Mouse (Mus musculus): ENCODE data around the gene Baiap2l2. TPM values are rescaled to one million over a fixed set of nuclear protein-coding genes. Genes with fewer than 3 reads are reported as not detected.

Gene Baiap2l2
- 9.3 and 11.9 TPM in 2 replicates for polyA plus RNA-seq (2016; fragmentation: Nextera tagmentation; extraction: Ambion mirVana)

DNA sequence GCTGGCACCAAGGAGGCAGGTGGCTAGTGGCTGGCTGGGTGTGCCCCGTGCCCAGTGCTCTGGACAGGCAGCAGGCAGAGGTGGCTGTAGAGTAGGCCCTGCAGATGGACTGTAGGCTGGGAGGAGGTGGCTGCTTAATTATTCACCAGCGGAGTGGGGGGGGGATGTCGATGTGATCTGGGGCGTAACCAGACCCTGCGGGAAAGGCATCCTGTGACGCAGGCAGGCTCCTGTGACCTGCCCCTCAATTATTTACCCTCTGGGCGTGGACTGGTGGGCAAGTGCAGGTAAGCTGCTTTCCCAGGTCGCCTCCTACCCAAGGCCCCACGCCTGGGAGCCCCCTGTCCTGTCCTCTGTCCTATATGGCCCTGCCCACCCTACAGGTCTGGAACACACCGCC, at the start of gene Baiap2l2:
Baiap2l2 (minus strand) TSS at position 139 of the 400 bp plus-strand sequence.
- no peak within 1 kb of the TSS for H3K27ac ChIP-seq (ENCODE audit: poor library complexity, severe bottlenecking)
- H3K9me3 ChIP-seq (replicated peaks), result no peaks in the 10 kb centered on the region
- no peak for ATAC-seq (ENCODE audit: insufficient number of reproducible peaks, low FRiP score)
- H3K4me3 ChIP-seq, result no peak within 1 kb of the TSS
- H3K4me2 ChIP-seq, result no peak within 1 kb of the TSS
- H3K27me3 ChIP-seq (replicated peaks), result 0 out of 2 replicates have a peak, but pooled peaks cover 5% of the 10 kb centered on the region
- H3K9ac ChIP-seq, result no peak within 1 kb of the TSS
- WGBS, result 78% methylated on average over 10 of the region's 10 CpGs
- peaks cover 9% of the 10 kb centered on the region; the same call in 1 of the 2 replicates for H3K4me1 ChIP-seq (replicated peaks)
- peaks cover 23% of the 10 kb centered on the region for H3K36me3 ChIP-seq

DNA sequence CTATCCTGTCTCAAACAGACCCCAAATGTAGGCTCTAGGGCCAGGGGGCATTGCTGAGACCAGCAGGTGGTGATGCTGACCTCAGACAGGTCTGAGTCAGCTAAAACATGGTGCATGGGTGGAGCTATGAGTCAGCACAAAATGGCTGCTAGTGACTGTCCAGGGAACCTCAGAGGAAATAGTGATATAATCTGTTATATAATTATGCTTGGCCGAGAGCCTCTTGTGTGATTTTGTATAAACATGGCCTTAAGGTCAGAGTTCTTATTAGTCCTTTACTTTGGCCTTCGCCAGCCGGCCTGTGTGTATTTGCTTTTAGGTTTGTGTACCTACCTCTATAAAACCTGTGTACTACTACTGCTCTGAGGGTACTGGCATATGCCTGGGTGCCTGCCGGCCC, 48.1 kb upstream of the Baiap2l2 start:
- no peak overlapping the region for H3K27ac ChIP-seq (ENCODE audit: poor library complexity, severe bottlenecking)
- no peak overlapping the region for H3K4me3 ChIP-seq
- H3K36me3 ChIP-seq, result no peaks in the 10 kb centered on the region
- H3K9me3 ChIP-seq (replicated peaks), result no peaks in the 10 kb centered on the region
- no peak overlapping the region for H3K9ac ChIP-seq
- ATAC-seq (ENCODE audit: insufficient number of reproducible peaks, low FRiP score), result peak; percentile 87
- H3K4me1 ChIP-seq (replicated peaks), result no peaks in the 10 kb centered on the region
- no peak overlapping the region for H3K4me2 ChIP-seq
- no peaks in the 10 kb centered on the region for H3K27me3 ChIP-seq (replicated peaks)
- 77% methylated on average over 4 of the region's 4 CpGs for WGBS

DNA sequence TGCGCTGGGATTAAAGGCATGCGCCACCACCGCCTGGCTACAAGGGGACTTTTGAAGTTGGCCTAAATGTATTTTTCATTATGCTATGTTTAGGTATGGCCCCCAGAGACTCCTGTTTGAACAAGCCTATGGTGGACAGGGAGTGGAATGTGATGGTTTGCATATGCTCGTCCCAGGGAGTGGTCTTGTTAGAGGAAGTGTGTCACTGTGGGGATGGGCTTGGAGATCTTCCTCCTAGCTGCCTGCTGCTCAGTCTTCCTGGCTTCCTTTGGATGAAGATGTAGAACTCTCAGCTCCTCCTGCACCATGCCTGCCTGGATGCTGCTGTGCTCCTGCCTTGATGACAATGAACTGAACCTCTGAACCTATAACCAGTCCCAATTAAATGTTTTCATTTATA, 45.2 kb upstream of the Baiap2l2 start:
- H3K36me3 ChIP-seq, result no peaks in the 10 kb centered on the region
- H3K4me1 ChIP-seq (replicated peaks), result peaks cover 20% of the 10 kb centered on the region
- no peak overlapping the region for H3K4me2 ChIP-seq
- H3K9ac ChIP-seq, result no peak overlapping the region
- no peaks in the 10 kb centered on the region for H3K27me3 ChIP-seq (replicated peaks)
- no peak for ATAC-seq (ENCODE audit: insufficient number of reproducible peaks, low FRiP score)
- H3K9me3 ChIP-seq (replicated peaks), result no peaks in the 10 kb centered on the region
- no peak overlapping the region for H3K4me3 ChIP-seq
- WGBS, result 69% methylated on average over 4 of the region's 4 CpGs
- no peak overlapping the region for H3K27ac ChIP-seq (ENCODE audit: poor library complexity, severe bottlenecking)

DNA sequence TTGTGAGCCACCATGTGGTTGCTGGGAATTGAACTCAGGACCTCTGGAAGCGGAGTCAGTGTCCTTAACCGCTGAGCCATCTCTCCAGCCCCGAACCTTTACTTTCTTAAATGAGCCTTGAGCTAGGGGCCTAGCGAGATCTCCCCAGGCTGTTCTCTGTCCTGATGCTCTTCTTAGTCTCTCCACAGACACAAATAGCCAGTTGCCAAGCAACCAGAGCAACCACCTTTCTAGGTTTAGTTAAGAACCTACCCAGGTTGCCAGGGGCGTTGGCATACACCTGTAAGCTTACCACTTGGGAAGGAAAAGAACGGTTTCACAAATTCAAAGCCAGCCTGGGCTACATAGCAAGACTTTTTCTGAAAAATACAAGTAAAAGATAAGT, 44.6 kb upstream of the Baiap2l2 start:
- Histone ChIP-seq H3K27me3 (replicated peaks) (no peaks in the 10 kb centered on the region), H3K4me3 (no peak overlapping the region), H3K9me3 (replicated peaks) (no peaks in the 10 kb centered on the region), H3K27ac (ENCODE audit: poor library complexity, severe bottlenecking) (no peak overlapping the region), H3K4me1 (replicated peaks) (peaks cover 26% of the 10 kb centered on the region), H3K9ac (no peak overlapping the region), H3K4me2 (no peak overlapping the region), H3K36me3 (no peaks in the 10 kb centered on the region)
- no peak for ATAC-seq (ENCODE audit: insufficient number of reproducible peaks, low FRiP score)
- WGBS, result 90% methylated on average over 6 of the region's 6 CpGs

DNA sequence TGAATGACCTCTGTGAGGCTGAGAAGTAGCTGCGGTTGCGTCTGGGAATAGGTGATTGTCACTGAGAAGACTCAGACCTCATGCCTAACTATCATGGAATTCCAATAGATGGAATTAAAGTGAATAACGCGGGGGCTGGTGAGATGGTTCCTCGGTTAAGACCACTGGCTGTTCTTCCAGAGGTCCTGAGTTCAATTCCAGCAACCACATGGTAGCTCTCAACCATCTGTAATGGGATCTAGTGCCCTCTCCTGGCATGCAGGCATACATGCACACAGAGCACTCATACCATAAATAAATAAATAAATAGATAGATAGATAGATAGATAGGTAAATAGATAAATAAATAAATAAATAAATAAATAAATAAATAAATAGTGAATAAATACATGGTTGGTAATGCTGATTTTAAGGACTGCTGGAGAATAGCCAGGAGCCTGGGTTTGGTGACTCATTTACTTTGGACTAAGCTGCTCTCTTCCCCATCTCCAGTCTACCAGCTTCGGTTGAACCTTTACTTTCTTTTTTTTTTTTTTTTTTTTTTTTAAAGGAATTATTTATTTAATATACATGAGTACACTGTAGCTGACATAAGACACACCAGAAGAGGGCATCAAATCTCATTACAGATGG, 44.1 kb upstream of the Baiap2l2 start:
- no peak for ATAC-seq (ENCODE audit: insufficient number of reproducible peaks, low FRiP score)
- whole genome bisulfite sequencing, result 93% methylated on average over 6 of the region's 6 CpGs
- H3K9me3 ChIP-seq (replicated peaks), result no peaks in the 10 kb centered on the region

DNA sequence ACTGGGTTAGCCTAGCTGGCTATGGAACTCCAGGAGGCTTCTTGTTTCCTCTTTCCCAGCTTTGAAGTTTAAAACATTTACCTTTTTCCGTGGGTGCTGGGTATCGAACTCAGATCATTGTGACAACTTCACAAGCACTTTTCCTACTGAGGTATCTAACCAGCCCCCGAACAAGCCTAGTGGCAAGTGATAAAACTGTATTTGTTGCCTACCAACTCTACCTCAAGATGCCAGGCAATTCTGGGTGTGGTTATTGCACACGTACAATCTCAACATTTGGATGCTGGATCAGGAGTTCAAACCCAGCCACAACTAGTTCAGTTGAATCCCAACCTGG, 43.6 kb upstream of the Baiap2l2 start:
- Histone ChIP-seq H3K4me3 (no peak overlapping the region), H3K4me2 (no peak overlapping the region)

More for the DNA sequence above, 44.1 kb upstream of the Baiap2l2 start:
- Histone ChIP-seq H3K4me1 (replicated peaks) (peaks cover 31% of the 10 kb centered on the region), H3K4me2 (no peak overlapping the region), H3K27ac (ENCODE audit: poor library complexity, severe bottlenecking) (no peak overlapping the region), H3K9ac (no peak overlapping the region), H3K36me3 (no peaks in the 10 kb centered on the region), H3K4me3 (no peak overlapping the region), H3K27me3 (replicated peaks) (no peaks in the 10 kb centered on the region)

DNA sequence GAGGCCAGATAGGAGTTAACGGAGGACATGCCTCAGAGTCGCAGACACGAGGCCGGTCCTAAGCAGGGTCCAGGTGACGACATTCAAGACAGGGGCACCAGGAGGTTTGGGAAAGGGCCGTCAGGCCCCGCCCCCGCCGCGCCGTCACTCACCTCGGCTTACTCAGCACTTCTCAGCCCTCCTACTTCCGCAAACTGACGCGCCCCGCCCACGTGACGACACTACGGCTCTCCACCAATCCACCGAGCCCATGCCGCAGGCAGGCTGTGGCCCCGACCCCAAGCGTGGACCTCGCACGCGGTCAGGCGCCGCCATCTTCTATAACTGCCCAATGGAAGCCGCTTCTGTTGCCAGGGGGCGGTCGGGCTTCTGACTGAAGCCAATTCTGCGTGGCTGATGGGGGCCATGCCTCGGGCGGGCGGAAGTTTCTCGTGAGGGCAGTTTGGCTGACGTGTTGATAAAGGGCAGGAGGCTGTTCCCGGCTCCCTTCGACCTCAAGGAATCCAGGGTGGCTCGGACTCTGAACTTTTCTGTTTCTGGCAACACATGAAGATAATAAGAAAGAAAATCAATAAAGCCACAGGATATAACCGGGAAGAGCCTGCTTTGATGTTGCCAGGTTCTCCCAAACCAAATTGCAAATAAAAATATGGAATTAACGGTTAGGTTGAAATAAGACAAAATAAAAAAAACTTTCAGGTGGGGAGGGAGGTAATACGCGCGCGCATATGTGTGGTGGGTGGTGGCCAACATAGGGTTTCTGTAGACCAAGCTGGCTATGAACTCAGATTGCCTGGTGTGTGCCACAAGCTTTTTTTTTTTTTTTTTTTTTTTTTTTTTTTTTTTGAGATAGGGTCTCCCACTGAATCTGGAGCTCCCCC, 43.0 kb upstream of the Baiap2l2 start, which contains the start of gene Pla2g6:
Pla2g6 (minus strand) TSS at position 333 of the 881 bp plus-strand sequence.
- 2% methylated on average over 46 of the region's 46 CpGs for WGBS
- Histone ChIP-seq H3K4me3 (peak within 1 kb of the TSS; percentile 61), H3K27ac (ENCODE audit: poor library complexity, severe bottlenecking) (peak within 1 kb of the TSS; percentile 88), H3K27me3 (replicated peaks) (no peaks in the 10 kb centered on the region), H3K9ac (peak within 1 kb of the TSS; percentile 80), H3K4me1 (replicated peaks) (peaks cover 43% of the 10 kb centered on the region), H3K4me2 (peak within 1 kb of the TSS; percentile 85), H3K9me3 (replicated peaks) (no peaks in the 10 kb centered on the region), H3K36me3 (no peaks in the 10 kb centered on the region)
- ATAC-seq (ENCODE audit: insufficient number of reproducible peaks, low FRiP score), result peak; percentile 97

More for the DNA sequence above, 43.6 kb upstream of the Baiap2l2 start:
- Histone ChIP-seq H3K9me3 (replicated peaks) (no peaks in the 10 kb centered on the region), H3K4me1 (replicated peaks) (peaks cover 36% of the 10 kb centered on the region), H3K27me3 (replicated peaks) (no peaks in the 10 kb centered on the region), H3K36me3 (no peaks in the 10 kb centered on the region), H3K9ac (no peak overlapping the region), H3K27ac (ENCODE audit: poor library complexity, severe bottlenecking) (no peak overlapping the region)
- 81% methylated on average over 4 of the region's 4 CpGs for WGBS
- ATAC-seq (ENCODE audit: insufficient number of reproducible peaks, low FRiP score), result no peak

DNA sequence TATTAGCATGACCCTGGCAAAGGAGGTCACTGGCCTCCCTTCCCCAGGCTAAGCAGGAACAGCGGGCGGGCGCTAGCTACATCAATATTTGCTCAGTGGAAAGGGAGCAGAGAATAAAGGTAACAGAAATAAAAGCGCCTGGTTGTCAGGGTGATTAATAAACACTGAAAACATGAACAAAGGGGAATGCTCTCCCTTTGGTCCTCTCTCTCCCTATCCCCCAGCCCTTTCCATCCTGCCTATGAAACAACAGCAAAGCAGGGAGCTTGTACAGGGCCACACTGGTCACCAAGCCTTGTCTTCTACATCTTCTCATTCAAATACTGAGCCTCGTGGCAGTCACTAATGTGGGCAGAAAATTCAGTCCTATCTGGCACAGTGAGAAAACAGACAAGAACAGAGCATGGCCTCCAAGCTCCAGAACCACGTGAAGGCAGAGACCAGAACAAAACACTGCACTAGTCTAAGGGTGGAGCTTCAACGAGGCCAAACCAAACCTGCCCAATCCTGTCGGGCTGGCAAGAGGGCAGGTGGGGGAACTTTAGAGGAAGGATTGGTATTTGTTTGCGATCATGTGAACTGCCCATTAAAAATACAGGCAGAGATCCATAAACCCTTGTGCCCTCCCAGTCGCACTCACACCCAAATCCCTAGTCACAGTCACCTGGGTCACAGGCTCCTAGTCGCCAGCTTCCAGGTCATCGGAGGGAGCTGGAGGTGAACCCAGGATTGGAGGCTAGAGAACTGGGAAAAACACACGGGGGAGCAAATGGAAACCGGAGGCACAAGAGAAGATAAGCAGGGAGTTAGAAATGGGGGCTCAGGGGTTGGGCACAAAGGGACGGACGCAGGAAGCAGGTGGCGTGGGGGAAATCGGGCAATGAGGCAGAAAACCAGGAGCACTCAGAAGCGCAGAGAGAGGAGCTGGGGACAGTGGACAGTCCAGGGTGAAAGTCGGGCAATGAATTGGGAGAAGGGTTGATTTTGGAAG, 41.9 kb upstream of the Baiap2l2 start:
- H3K9ac ChIP-seq, result peak overlapping the region; percentile 80
- ATAC-seq (ENCODE audit: insufficient number of reproducible peaks, low FRiP score), result no peak

DNA sequence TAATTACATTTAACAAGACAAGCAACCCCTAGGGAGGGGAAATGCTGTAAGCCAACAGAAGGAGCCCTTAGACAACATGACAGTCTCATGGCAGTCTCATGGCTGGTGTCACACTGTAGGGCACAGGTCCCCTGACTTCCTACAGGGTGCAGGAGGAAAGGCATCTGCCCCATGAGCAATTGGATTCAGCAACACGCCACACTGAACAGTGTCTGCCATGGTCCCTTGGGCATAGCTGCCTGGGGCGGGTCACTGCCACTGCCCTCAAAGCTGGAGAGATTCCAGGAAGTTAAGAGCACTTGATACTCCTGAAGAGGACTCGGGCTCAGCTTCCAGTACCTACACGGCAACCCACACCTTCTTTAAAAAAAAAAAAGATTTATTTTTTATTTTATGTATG, 40.9 kb upstream of the Baiap2l2 start:
- Histone ChIP-seq H3K4me1 (replicated peaks) (peaks cover 59% of the 10 kb centered on the region), H3K9me3 (replicated peaks) (no peaks in the 10 kb centered on the region), H3K4me2 (no peak overlapping the region), H3K9ac (no peak overlapping the region), H3K27ac (ENCODE audit: poor library complexity, severe bottlenecking) (no peak overlapping the region), H3K36me3 (no peaks in the 10 kb centered on the region), H3K4me3 (no peak overlapping the region), H3K27me3 (replicated peaks) (no peaks in the 10 kb centered on the region)
- no peak for ATAC-seq (ENCODE audit: insufficient number of reproducible peaks, low FRiP score)
- WGBS, result 60% methylated on average over 4 of the region's 4 CpGs

More for the DNA sequence above, 41.9 kb upstream of the Baiap2l2 start:
- H3K9me3 ChIP-seq (replicated peaks), result no peaks in the 10 kb centered on the region
- H3K36me3 ChIP-seq, result no peaks in the 10 kb centered on the region
- H3K4me3 ChIP-seq, result peak overlapping the region; percentile 61
- peaks cover 51% of the 10 kb centered on the region for H3K4me1 ChIP-seq (replicated peaks)
- 20% methylated on average over 20 of the region's 20 CpGs for WGBS
- H3K27ac ChIP-seq (ENCODE audit: poor library complexity, severe bottlenecking), result peak overlapping the region; percentile 88
- no peaks in the 10 kb centered on the region for H3K27me3 ChIP-seq (replicated peaks)
- H3K4me2 ChIP-seq, result peak overlapping the region; percentile 85

DNA sequence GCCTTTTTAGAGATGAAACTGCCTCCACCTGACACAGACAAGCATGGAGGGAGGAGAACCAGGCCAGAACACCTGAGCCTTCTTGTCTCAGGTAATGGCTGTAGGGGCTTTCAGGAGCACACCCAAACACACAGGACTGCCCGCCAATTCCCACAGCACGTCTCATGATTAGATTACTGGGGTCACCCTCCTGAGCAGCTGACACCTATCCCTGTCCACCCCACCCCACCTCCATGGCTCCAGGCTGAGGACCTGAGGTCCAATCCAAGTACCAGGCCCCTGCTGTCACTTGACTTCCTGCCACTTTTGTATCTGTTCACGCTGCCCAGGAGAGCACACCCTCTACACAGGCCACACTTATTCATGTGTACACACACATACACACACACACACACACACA, 40.4 kb upstream of the Baiap2l2 start:
- Histone ChIP-seq H3K9me3 (replicated peaks) (no peaks in the 10 kb centered on the region), H3K4me3 (no peak overlapping the region), H3K4me1 (replicated peaks) (peaks cover 59% of the 10 kb centered on the region), H3K4me2 (no peak overlapping the region), H3K36me3 (no peaks in the 10 kb centered on the region), H3K27me3 (replicated peaks) (no peaks in the 10 kb centered on the region), H3K27ac (ENCODE audit: poor library complexity, severe bottlenecking) (no peak overlapping the region), H3K9ac (no peak overlapping the region)
- 54% methylated on average over 3 of the region's 3 CpGs for WGBS
- ATAC-seq (ENCODE audit: insufficient number of reproducible peaks, low FRiP score), result no peak

Data from heart, embryonic 12.5 days (tissue).